Mouse (Mus musculus) heart, postnatal 0 days (tissue): ENCODE measurements at regions not wholly inside any gene's neighbourhood (a gene's known extent, or its start where the extent isn't known, plus 50 kb on each side); places are given as distances from the start of the nearest gene placed in this dataset.
A peak's percentile ranks its signal among the peaks of the same experiment; 100 is the strongest.

Experiments used
- CTCF ChIP-seq: IDR thresholded peaks from 2 replicates; pipeline ENCODE4 v1.5.1; 2016; ENCODE audit warnings: antibody characterized with exemption, control low read depth, low read depth
- EP300 ChIP-seq: IDR thresholded peaks from 2 replicates; pipeline ENCODE4 v1.6.1; 2016; ENCODE audit warnings: antibody characterized with exemption, low read depth

- TF ChIP-seq CTCF (peak; percentile 55), EP300 (no peak)
These were observed 73.3 kb upstream of the Dap start for GRCm38 (mm10) chr15:31150546-31151471.
